8 mouse cellular contexts compared by ENCODE assay signal in genomic region chr13:97242716-97243115, GRCm38 (mm10). TPM values are rescaled to one million over a fixed set of nuclear protein-coding genes. Genes with fewer than 3 reads are reported as not detected.
DNase-seq lines count a peak whose midpoint lies in the region; ATAC-seq and TF ChIP-seq lines count a peak whose summit lies in the region.

No protein-coding gene starts in this region.

- peaks cover 71% of the 10 kb centered on the region for H3K4me1 ChIP-seq in kidney, embryonic 16.5 days (ENCODE audit: insufficient read depth, low read length)
- peaks cover 3% of the 10 kb centered on the region; the same call in 1 of the 2 replicates for H3K4me1 ChIP-seq in kidney, adult 2 months (ENCODE audit: control insufficient read depth, insufficient read depth, low read length)
- peaks cover 9% of the 10 kb centered on the region for H3K4me1 ChIP-seq in bone marrow macrophage, adult 2 months (ENCODE audit: control insufficient read depth, insufficient read depth, low read length)
- H3K4me1 ChIP-seq in hindbrain, embryonic 11.5 days (replicated peaks; ENCODE audit: control insufficient read depth, insufficient read depth, low read length) = peaks cover 20% of the 10 kb centered on the region
- peaks cover 87% of the 10 kb centered on the region for H3K4me1 ChIP-seq in midbrain, embryonic 13.5 days (replicated peaks)

- ATAC-seq in kidney, embryonic 16.5 days (ENCODE audit: low FRiP score, low TSS enrichment) = no peak
- ATAC-seq in hindbrain, embryonic 11.5 days (ENCODE audit: low FRiP score) = no peak
- no peak for ATAC-seq in midbrain, embryonic 13.5 days

- no peak for TF ChIP-seq CTCF in kidney, adult 2 months (conservative IDR thresholded peaks at IDR 0.05; ENCODE audit: insufficient read depth, insufficient read length, low read depth, low read length)
- no peak for TF ChIP-seq CTCF in bone marrow macrophage, adult 2 months (IDR thresholded peaks at IDR 0.05; ENCODE audit: low read depth, low read length)

- H3K9ac ChIP-seq in kidney, embryonic 16.5 days (replicated peaks; ENCODE audit: low read length) = peak overlapping the region; percentile 55
- H3K9ac ChIP-seq in hindbrain, embryonic 11.5 days (ENCODE audit: low read depth, low read length) = peak overlapping the region; percentile 93
- peak overlapping the region; percentile 95 for H3K9ac ChIP-seq in midbrain, embryonic 13.5 days (replicated peaks)

- no peak overlapping the region; the same call in 1 of the 2 replicates for H3K27ac ChIP-seq in kidney, embryonic 16.5 days (ENCODE audit: low read length)
- H3K27ac ChIP-seq in kidney, adult 2 months (ENCODE audit: insufficient read depth, low read depth, low read length) = no peak overlapping the region
- no peak overlapping the region for H3K27ac ChIP-seq in bone marrow macrophage, adult 2 months (ENCODE audit: insufficient read depth, low read depth, low read length)
- peak overlapping the region; percentile 98 for H3K27ac ChIP-seq in hindbrain, embryonic 11.5 days (ENCODE audit: low read depth, low read length)
- peak overlapping the region; percentile 61 for H3K27ac ChIP-seq in midbrain, embryonic 13.5 days

- peak overlapping the region; percentile 93 for H3K4me3 ChIP-seq in kidney, embryonic 16.5 days (ENCODE audit: low read length)
- H3K4me3 ChIP-seq in kidney, adult 2 months (ENCODE audit: insufficient read depth, low read depth, low read length) = no peak overlapping the region
- H3K4me3 ChIP-seq in bone marrow macrophage, adult 2 months (ENCODE audit: insufficient read depth, low read length) = peak overlapping the region; percentile 97
- peak overlapping the region; percentile 94 for H3K4me3 ChIP-seq in hindbrain, embryonic 11.5 days (ENCODE audit: low read depth, low read length)
- peak overlapping the region; percentile 96 for H3K4me3 ChIP-seq in midbrain, embryonic 13.5 days (replicated peaks)

- no peaks in the 10 kb centered on the region for H3K9me3 ChIP-seq in kidney, embryonic 16.5 days (ENCODE audit: low read length)
- no peaks in the 10 kb centered on the region for H3K9me3 ChIP-seq in hindbrain, embryonic 11.5 days (ENCODE audit: control insufficient read depth, low read length)
- no peaks in the 10 kb centered on the region for H3K9me3 ChIP-seq in midbrain, embryonic 13.5 days

- no peaks in the 10 kb centered on the region for H3K27me3 ChIP-seq in kidney, embryonic 16.5 days (ENCODE audit: insufficient read depth, low read length)
- no peaks in the 10 kb centered on the region for H3K27me3 ChIP-seq in kidney, adult 2 months (replicated peaks; ENCODE audit: control insufficient read depth, insufficient read depth, low read length)
- H3K27me3 ChIP-seq in hindbrain, embryonic 11.5 days (ENCODE audit: control insufficient read depth, insufficient read depth, low read length) = no peaks in the 10 kb centered on the region
- no peaks in the 10 kb centered on the region for H3K27me3 ChIP-seq in midbrain, embryonic 13.5 days

- no peak for DNase-seq in kidney, adult 2 months
- no peak for DNase-seq in hindbrain, embryonic 11.5 days (ENCODE audit: low spot score)
- DNase-seq in embryo, embryonic 9.5 days (ENCODE audit: extremely low spot score) = no peak
- no peak for DNase-seq in kidney, adult 8-10 months
- DNase-seq in T-cell, adult 2 months (ENCODE audit: low spot score) = no peak

- 3% methylated on average over 6 of the region's 6 CpGs for WGBS in kidney, embryonic 16.5 days
- 33% methylated on average over 6 of the region's 6 CpGs for WGBS in kidney, adult 2 months
- 3% methylated on average over 6 of the region's 6 CpGs for WGBS in hindbrain, embryonic 11.5 days
- WGBS in midbrain, embryonic 13.5 days = 1% methylated on average over 6 of the region's 6 CpGs

- no peak for TF ChIP-seq POLR2A in kidney, adult 2 months (IDR thresholded peaks at IDR 0.05; ENCODE audit: low read depth, low read length)
- no peak for TF ChIP-seq POLR2A in bone marrow macrophage, adult 2 months (IDR thresholded peaks at IDR 0.05; ENCODE audit: borderline replicate concordance, low read depth, low read length)

- H3K36me3 ChIP-seq in kidney, embryonic 16.5 days (ENCODE audit: insufficient read depth, low read length) = peaks cover 30% of the 10 kb centered on the region
- no peaks in the 10 kb centered on the region; the same call in 1 of the 2 replicates for H3K36me3 ChIP-seq in kidney, adult 2 months (ENCODE audit: control insufficient read depth, insufficient read depth, low read length)
- peaks cover 8% of the 10 kb centered on the region for H3K36me3 ChIP-seq in hindbrain, embryonic 11.5 days (ENCODE audit: control insufficient read depth, insufficient read depth, low read length)
- peaks cover 30% of the 10 kb centered on the region for H3K36me3 ChIP-seq in midbrain, embryonic 13.5 days

- peak overlapping the region; percentile 77 for H3K4me2 ChIP-seq in kidney, embryonic 16.5 days (replicated peaks; ENCODE audit: low read depth, low read length)
- peak overlapping the region; percentile 86 for H3K4me2 ChIP-seq in hindbrain, embryonic 11.5 days (replicated peaks; ENCODE audit: low read depth, low read length)
- H3K4me2 ChIP-seq in midbrain, embryonic 13.5 days (replicated peaks) = peak overlapping the region; percentile 86

RNA-seq across cellular contexts. Expression of gene Enc1, which starts 1.8 kb away (rescaled TPM):
- polyA plus RNA-seq in kidney, embryonic 16.5 days (2015; fragmentation: Nextera tagmentation; extraction: Ambion mirVana) = 13.7 and 14.3 TPM in 2 replicates
- 2.7 and 3.6 TPM in 2 replicates for polyA plus RNA-seq in kidney, adult 2 months (2012; rRNA removed)
- polyA plus RNA-seq in bone marrow macrophage, adult 2 months (2012; ENCODE audit: insufficient read depth, insufficient read length, missing spikeins) = 9.2 and 10.7 TPM in 2 replicates
- 34.8 and 45.9 TPM in 2 replicates for polyA plus RNA-seq in hindbrain, embryonic 11.5 days (2014; fragmentation: Nextera tagmentation; extraction: Ambion mirVana)
- 50.2 and 52.1 TPM in 2 replicates for polyA plus RNA-seq in midbrain, embryonic 13.5 days (2015; fragmentation: Nextera tagmentation; extraction: Ambion mirVana)

RNA-seq across cellular contexts. Expression of gene Hexb, which starts 44.6 kb away (rescaled TPM):
- polyA plus RNA-seq in kidney, embryonic 16.5 days (2015; fragmentation: Nextera tagmentation; extraction: Ambion mirVana) = 40.3 and 44.6 TPM in 2 replicates
- 149 and 205 TPM in 2 replicates for polyA plus RNA-seq in kidney, adult 2 months (2012; rRNA removed)
- polyA plus RNA-seq in bone marrow macrophage, adult 2 months (2012; ENCODE audit: insufficient read depth, insufficient read length, missing spikeins) = 312 and 325 TPM in 2 replicates
- polyA plus RNA-seq in hindbrain, embryonic 11.5 days (2014; fragmentation: Nextera tagmentation; extraction: Ambion mirVana) = 26.6 and 28.7 TPM in 2 replicates
- 26.1 and 26.4 TPM in 2 replicates for polyA plus RNA-seq in midbrain, embryonic 13.5 days (2015; fragmentation: Nextera tagmentation; extraction: Ambion mirVana)

Comparison
In these comparisons a context has a peak if more than half of its experiments do, and no peak if none do; other contexts are left out.
1. H3K27ac ChIP-seq: peak in hindbrain, embryonic 11.5 days (single experiment) and midbrain, embryonic 13.5 days (single experiment); none in kidney, embryonic 16.5 days (single experiment), kidney, adult 2 months (single experiment) and bone marrow macrophage, adult 2 months (single experiment).
2. Peak in every context shown above with its lines, with median percentiles within 50 percentile points of each other: H3K4me2 ChIP-seq and H3K9ac ChIP-seq.